Comparison of ENCODE assay signal across 8 mouse cellular contexts in the genomic region with DNA sequence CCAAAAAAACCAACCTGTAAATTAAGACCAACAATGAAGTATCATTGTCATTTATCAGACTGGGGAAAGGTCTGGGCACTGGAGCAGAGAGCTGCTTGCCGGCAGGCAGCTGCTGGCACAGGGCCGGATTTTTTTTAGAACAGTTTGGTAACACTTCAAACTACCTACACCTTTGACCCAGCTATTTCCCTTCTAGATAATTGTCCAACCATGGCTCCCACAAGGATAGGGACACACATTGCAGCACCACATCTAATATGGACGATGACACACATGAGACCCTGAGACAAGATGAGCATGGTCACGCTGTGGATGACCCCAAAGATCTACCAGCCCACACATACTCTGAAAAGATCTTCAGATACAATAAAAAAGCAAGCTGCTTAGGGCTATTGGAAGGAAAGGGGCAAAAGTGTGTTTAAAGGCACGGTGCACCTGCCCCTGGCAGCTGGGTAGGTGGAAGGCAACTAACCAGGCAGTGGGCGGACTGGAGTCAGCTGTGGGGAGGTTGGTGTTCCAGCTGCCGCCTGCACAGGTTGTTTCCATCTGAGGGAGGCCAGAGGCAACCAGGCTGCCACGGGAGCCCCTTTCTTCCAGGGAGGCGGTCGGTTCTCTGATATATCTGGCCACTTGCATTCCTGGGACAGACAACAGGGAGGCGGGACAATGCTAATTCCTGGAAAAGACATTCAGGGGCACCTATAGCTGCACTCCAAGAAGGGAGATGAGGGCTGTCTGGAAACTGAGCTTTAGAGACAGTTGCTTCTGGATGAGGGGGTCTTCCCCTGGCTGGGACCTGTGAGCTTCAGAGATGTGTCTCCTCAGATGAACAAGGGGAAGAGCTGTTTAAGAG. TPM values are rescaled to one million over a fixed set of nuclear protein-coding genes. Genes with fewer than 3 reads are reported as not detected.
DNase-seq lines count a peak whose midpoint lies in the region; ATAC-seq and TF ChIP-seq lines count a peak whose summit lies in the region.
"Had no signal": no experiment of that assay in that cellular context is flagged by ENCODE, and none has a peak within 500 bp of the region (broad histone marks: within the 10 kb centered on the region; RNA-seq: fewer than 3 reads in every experiment).

No protein-coding gene starts in this region.

- H3K27me3 ChIP-seq in E14TG2a.4 (ENCODE audit: insufficient read depth, low read length): no peaks in the 10 kb centered on the region
- no peaks in the 10 kb centered on the region for H3K27me3 ChIP-seq in intestine, embryonic 16.5 days (replicated peaks; ENCODE audit: control insufficient read depth, insufficient read depth, low read length)
- H3K27me3 ChIP-seq in hindbrain, embryonic 10.5 days (ENCODE audit: insufficient read depth, poor library complexity, severe bottlenecking): no peaks in the 10 kb centered on the region

- DNase-seq in NIH3T3 (ENCODE audit: low read depth): peak; percentile 26
- peak; percentile 53 for DNase-seq in lung, postnatal 10 days
- DNase-seq in gastrocnemius, postnatal 25 days: no peak
- no peak for DNase-seq in hindbrain, embryonic 10.5 days (ENCODE audit: low spot score)

- no peak for TF ChIP-seq CTCF in E14TG2a.4 (conservative IDR thresholded peaks at IDR 0.05; ENCODE audit: low read length)

- H3K36me3 ChIP-seq in E14TG2a.4 (ENCODE audit: insufficient read depth, low read length): 0 out of 2 replicates have a peak, but pooled peaks cover 5% of the 10 kb centered on the region
- H3K36me3 ChIP-seq in intestine, embryonic 16.5 days (ENCODE audit: control insufficient read depth, insufficient read depth, low read length): no peaks in the 10 kb centered on the region
- peaks cover 22% of the 10 kb centered on the region for H3K36me3 ChIP-seq in hindbrain, embryonic 10.5 days

- peak; percentile 32 for ATAC-seq in inflammation-experienced regulatory T-cells, adult 6 months
- ATAC-seq in intestine, embryonic 16.5 days: no peak

- H3K4me2 ChIP-seq in intestine, embryonic 16.5 days (ENCODE audit: low read depth, low read length): no peak overlapping the region

- H3K4me1 ChIP-seq in E14TG2a.4 (replicated peaks; ENCODE audit: low read depth, low read length): peaks cover 68% of the 10 kb centered on the region
- H3K4me1 ChIP-seq in intestine, embryonic 16.5 days (ENCODE audit: control insufficient read depth, insufficient read depth, low read length): peaks cover 30% of the 10 kb centered on the region
- H3K4me1 ChIP-seq in hindbrain, embryonic 10.5 days (replicated peaks): peaks cover 16% of the 10 kb centered on the region

- WGBS in intestine, embryonic 16.5 days: 65% methylated on average over 11 of the region's 11 CpGs
- 69% methylated on average over 11 of the region's 11 CpGs for WGBS in hindbrain, embryonic 10.5 days

- H3K4me3 ChIP-seq in E14TG2a.4 (replicated peaks; ENCODE audit: low read length): peak overlapping the region; percentile 63
- H3K4me3 ChIP-seq in intestine, embryonic 16.5 days (ENCODE audit: low read length): no peak overlapping the region
- H3K4me3 ChIP-seq in hindbrain, embryonic 10.5 days: no peak overlapping the region

- H3K27ac ChIP-seq in intestine, embryonic 16.5 days (ENCODE audit: low read length): no peak overlapping the region
- no peak overlapping the region for H3K27ac ChIP-seq in hindbrain, embryonic 10.5 days
- H3K27ac ChIP-seq: macrophage had no signal

- no peaks in the 10 kb centered on the region for H3K9me3 ChIP-seq in E14TG2a.4 (ENCODE audit: low read length)
- H3K9me3 ChIP-seq in intestine, embryonic 16.5 days (ENCODE audit: control insufficient read depth, low read length): no peaks in the 10 kb centered on the region
- H3K9me3 ChIP-seq in hindbrain, embryonic 10.5 days: no peaks in the 10 kb centered on the region

- no peak overlapping the region for H3K9ac ChIP-seq in intestine, embryonic 16.5 days (ENCODE audit: low read depth, low read length)

RNA-seq across cellular contexts. Expression of a gene that starts 28.0 kb away (rescaled TPM):
- 10 to 100 TPM; 22.7 to 31.3 (median 29.4) TPM for polyA plus RNA-seq in inflammation-experienced regulatory T-cells, adult 6 months (2017; shearing (Covaris generic))
- 42.0 and 47.6 TPM in 2 replicates for polyA plus RNA-seq in intestine, embryonic 16.5 days (2015; fragmentation: Nextera tagmentation; extraction: Ambion mirVana)
- 10 to 100 TPM; 11.1 to 59.9 TPM for total RNA-seq in gastrocnemius, postnatal 25 days (2021)
- 131 TPM in 2 replicates for polyA plus RNA-seq in hindbrain, embryonic 10.5 days (2016; fragmentation: Nextera tagmentation; extraction: Ambion mirVana)

RNA-seq across cellular contexts. Expression of a gene that starts 56.1 kb away (rescaled TPM):
- polyA plus RNA-seq in inflammation-experienced regulatory T-cells, adult 6 months (2017; shearing (Covaris generic)): 10 to 100 TPM; 30.4 to 34.4 (median 34.3) TPM
- polyA plus RNA-seq in intestine, embryonic 16.5 days (2015; fragmentation: Nextera tagmentation; extraction: Ambion mirVana): 78.6 and 82.0 TPM in 2 replicates
- total RNA-seq in gastrocnemius, postnatal 25 days (2021): 10 to 100 TPM; 32.6 to 36.2 TPM
- polyA plus RNA-seq in hindbrain, embryonic 10.5 days (2016; fragmentation: Nextera tagmentation; extraction: Ambion mirVana): 95.4 and 97.1 TPM in 2 replicates

Comparison
In these comparisons a context has a peak if more than half of its experiments do, and no peak if none do; other contexts are left out.
1. DNase-seq: peak in NIH3T3 (single experiment) and lung, postnatal 10 days (single experiment); none in gastrocnemius, postnatal 25 days (single experiment) and hindbrain, embryonic 10.5 days (single experiment).